Mouse (Mus musculus): ENCODE data around the gene C77080. TPM values are rescaled to one million over a fixed set of nuclear protein-coding genes. Genes with fewer than 3 reads are reported as not detected.

C77080 gene
- polyA plus RNA-seq, 1 experiment from 2014 or later, result 0.85 TPM

DNA sequence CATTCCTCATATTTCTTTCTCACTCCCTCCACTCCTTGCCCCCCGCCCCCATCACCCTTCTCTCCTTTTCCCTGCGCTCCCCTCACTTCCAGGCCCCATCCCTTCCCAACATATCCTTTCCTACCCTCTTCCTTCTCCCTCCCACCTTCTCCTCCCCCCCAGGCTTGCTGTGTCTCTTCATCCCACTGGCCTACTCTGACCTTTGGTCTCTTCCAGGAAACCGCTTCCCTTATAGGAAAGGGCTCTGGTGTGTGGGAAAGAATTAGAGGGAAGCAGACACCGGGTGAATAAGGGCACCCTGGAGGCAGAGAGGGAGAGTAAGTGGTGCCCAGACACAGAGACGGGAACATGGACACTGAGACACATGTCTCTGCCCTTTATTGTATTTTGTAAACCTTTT, 69.5 kb downstream of the C77080 start:
- H3K4me3 ChIP-seq (ENCODE audit: low read depth, low read length), result peak overlapping the region; percentile 92
- no peak overlapping the region for H3K27ac ChIP-seq (ENCODE audit: low read length)
- H3K4me2 ChIP-seq (ENCODE audit: low read depth, low read length), result peak overlapping the region; percentile 77
- H3K36me3 ChIP-seq (ENCODE audit: control insufficient read depth, insufficient read depth), result peaks cover 7% of the 10 kb centered on the region
- H3K9me3 ChIP-seq (replicated peaks; ENCODE audit: control insufficient read depth, low read length), result no peaks in the 10 kb centered on the region
- no peaks in the 10 kb centered on the region for H3K27me3 ChIP-seq (ENCODE audit: control insufficient read depth, insufficient read depth, low read depth, low read length)
- ATAC-seq (ENCODE audit: low read depth), result no peak
- peaks cover 33% of the 10 kb centered on the region for H3K4me1 ChIP-seq (ENCODE audit: control insufficient read depth, low read depth, low read length)
- no peak overlapping the region; the same call in 1 of the 2 replicates for H3K9ac ChIP-seq (ENCODE audit: low read depth, low read length)
- 73% methylated on average over 5 of the region's 5 CpGs for WGBS (ENCODE audit: insufficient replicate concordance)

- Histone ChIP-seq H3K27ac (ENCODE audit: low read length) (peak overlapping the region; percentile 95), H3K4me2 (ENCODE audit: low read depth, low read length) (peak overlapping the region; percentile 77), H3K9ac (ENCODE audit: low read depth, low read length) (peak overlapping the region; percentile 94), H3K4me1 (ENCODE audit: control insufficient read depth, low read depth, low read length) (peaks cover 33% of the 10 kb centered on the region), H3K4me3 (ENCODE audit: low read depth, low read length) (peak overlapping the region; percentile 92), H3K36me3 (ENCODE audit: control insufficient read depth, insufficient read depth) (peaks cover 4% of the 10 kb centered on the region), H3K9me3 (replicated peaks; ENCODE audit: control insufficient read depth, low read length) (no peaks in the 10 kb centered on the region), H3K27me3 (ENCODE audit: control insufficient read depth, insufficient read depth, low read depth, low read length) (no peaks in the 10 kb centered on the region)
- WGBS (ENCODE audit: insufficient replicate concordance), result 2% methylated on average over 12 of the region's 12 CpGs
- ATAC-seq (ENCODE audit: low read depth), result no peak
These were observed 70.7 kb downstream of the C77080 start for GRCm38 (mm10) chr4:129190538-129190937.

DNA sequence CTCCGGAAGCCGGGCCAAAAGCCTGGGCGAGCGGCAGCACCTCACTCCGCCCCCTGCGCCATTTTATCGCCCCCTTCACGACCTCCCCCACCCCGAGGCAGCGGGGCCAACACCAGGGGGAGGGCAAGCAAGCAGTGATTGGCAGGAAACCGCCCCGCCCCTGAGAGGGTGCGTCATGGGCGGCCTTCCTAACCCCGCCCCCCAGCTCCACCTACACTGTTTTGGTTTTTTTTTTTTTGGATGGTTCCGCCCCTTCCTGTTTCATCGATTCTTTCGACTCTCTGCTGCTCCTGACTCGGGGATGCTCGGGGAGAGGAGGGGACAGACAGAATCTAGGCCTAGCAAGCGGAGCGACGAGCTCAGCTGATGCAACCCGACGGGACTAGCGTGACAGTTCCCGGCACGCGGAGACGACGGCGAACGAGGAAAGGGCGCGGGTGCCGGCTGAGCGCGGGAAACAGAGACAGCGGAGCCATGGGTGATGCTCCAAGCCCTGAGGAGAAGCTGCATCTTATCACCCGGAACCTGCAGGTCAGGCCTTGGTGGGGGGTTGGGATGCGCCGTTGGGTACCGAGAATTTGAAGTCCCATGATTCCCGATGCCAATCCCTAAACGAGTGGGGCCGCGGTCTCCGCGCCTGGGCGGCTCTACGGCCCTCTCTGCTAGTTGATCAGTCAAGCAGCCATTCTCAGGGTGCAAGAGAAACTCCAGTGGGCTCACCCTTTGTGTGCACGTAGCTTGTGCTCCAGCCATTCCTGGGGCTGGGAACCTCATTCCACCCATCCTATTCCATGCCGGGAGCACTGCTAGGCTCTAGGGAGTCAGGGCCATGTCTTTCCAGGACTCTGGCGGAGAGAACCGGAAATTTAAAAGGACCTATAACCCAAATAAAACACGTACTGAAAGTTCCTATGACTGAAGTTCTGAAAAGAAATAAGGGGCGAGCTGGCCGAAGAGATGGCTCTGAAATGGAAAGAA, 71.4 kb downstream of the C77080 start, which contains the start of the genes S100pbp and Yars:
S100pbp (minus strand) TSS at position 186 of the 978 bp plus-strand sequence.
Yars (plus strand) TSS at position 219 of the 978 bp plus-strand sequence.
- WGBS (ENCODE audit: insufficient replicate concordance), result under 1% methylated on average over 55 of the region's 58 CpGs

DNA sequence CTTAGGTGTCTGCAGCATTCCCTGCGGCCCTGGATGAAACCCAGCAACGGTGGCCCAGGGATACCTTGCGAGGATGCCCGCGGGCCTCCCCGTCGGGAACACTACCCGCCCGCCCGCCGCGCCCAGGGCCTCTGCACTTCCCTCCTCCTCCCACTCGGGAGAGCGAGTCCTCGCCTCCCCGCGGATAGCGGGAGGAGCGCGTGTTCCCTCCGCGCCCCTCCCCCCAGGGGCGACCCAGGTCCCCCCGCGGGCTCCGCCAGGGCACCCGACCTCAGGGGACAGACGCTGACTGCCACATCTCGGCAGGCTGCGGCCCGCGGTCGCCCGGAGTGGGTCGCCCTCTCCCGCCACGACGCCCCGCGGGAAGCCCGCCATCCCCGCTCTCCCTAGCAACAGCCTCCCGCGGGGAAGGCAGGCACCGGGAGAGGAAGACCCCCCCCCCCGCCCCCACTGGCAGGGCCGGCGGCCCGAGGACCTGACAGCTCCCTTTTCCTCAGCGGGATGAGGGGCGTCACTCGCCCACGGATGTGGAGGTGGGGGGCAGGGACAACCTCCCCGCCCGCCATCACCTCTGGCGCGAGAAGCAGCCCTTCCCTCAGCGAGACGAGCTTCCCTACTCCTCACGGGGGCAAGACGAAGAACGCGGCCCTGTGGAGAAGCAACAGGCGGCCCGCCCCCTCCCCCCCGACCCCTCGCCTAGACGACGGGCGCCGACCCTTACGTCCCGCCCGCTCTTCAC, 72.2 kb downstream of the C77080 start:
- Histone ChIP-seq H3K27me3 (ENCODE audit: control insufficient read depth, insufficient read depth, low read depth, low read length) (no peaks in the 10 kb centered on the region), H3K9ac (ENCODE audit: low read depth, low read length) (peak overlapping the region; percentile 86), H3K9me3 (replicated peaks; ENCODE audit: control insufficient read depth, low read length) (no peaks in the 10 kb centered on the region), H3K4me3 (ENCODE audit: low read depth, low read length) (peak overlapping the region; percentile 92), H3K27ac (ENCODE audit: low read length) (peak overlapping the region; percentile 88), H3K4me2 (ENCODE audit: low read depth, low read length) (peak overlapping the region; percentile 90), H3K4me1 (ENCODE audit: control insufficient read depth, low read depth, low read length) (peaks cover 30% of the 10 kb centered on the region), H3K36me3 (ENCODE audit: control insufficient read depth, insufficient read depth) (peaks cover 3% of the 10 kb centered on the region)
- ATAC-seq (ENCODE audit: low read depth), result peak; percentile 32
- under 1% methylated on average over 56 of the region's 74 CpGs for WGBS (ENCODE audit: insufficient replicate concordance)

More for the DNA sequence above, 71.4 kb downstream of the C77080 start, which contains the start of the genes S100pbp and Yars:
- H3K27me3 ChIP-seq (ENCODE audit: control insufficient read depth, insufficient read depth, low read depth, low read length), result no peaks in the 10 kb centered on the region
- peak within 1 kb of the TSS; percentile 95 for H3K27ac ChIP-seq (ENCODE audit: low read length)
- H3K4me2 ChIP-seq (ENCODE audit: low read depth, low read length), result peak within 1 kb of the TSS; percentile 90
- H3K36me3 ChIP-seq (ENCODE audit: control insufficient read depth, insufficient read depth), result peaks cover 4% of the 10 kb centered on the region
- no peaks in the 10 kb centered on the region for H3K9me3 ChIP-seq (replicated peaks; ENCODE audit: control insufficient read depth, low read length)
- H3K9ac ChIP-seq (ENCODE audit: low read depth, low read length), result peak within 1 kb of the TSS; percentile 94
- H3K4me3 ChIP-seq (ENCODE audit: low read depth, low read length), result peak within 1 kb of the TSS; percentile 92
- peaks cover 33% of the 10 kb centered on the region for H3K4me1 ChIP-seq (ENCODE audit: control insufficient read depth, low read depth, low read length)
- ATAC-seq (ENCODE audit: low read depth), result peak; percentile 88

DNA sequence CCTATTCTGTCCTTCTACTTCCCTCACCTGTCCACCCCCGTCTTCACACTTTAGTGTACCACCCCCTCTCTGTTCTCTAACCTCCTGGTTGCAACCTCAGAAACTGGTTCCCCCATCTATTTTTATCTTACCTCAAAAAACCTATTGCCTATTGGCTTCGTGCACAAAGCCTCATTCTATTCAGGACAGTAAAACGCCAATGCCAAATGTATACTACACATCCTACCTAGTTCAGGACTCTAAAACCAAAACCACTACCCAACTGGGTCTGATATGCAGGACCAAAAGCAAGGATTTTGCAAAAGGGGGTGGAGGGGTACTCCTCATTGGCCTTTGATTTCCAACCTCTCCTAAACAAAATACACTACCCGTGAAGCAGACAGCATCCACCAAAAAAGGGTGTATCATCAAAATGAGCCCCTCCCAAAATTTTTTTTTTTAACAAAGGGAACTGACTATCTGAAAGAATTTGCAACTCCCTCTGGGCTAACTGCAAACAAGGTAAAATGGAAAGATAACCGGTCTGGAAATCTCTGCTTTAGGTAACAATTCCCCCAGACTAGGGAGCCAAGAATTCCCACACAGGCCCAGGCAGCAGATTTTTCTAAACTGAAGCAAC, 73.1 kb downstream of the C77080 start:
- Histone ChIP-seq H3K9me3 (replicated peaks; ENCODE audit: control insufficient read depth, low read length) (no peaks in the 10 kb centered on the region), H3K27ac (ENCODE audit: low read length) (peak overlapping the region; percentile 88; the same call in 1 of the 2 replicates), H3K4me2 (ENCODE audit: low read depth, low read length) (peak overlapping the region; percentile 90), H3K36me3 (ENCODE audit: control insufficient read depth, insufficient read depth) (no peaks in the 10 kb centered on the region), H3K27me3 (ENCODE audit: control insufficient read depth, insufficient read depth, low read depth, low read length) (no peaks in the 10 kb centered on the region), H3K4me1 (ENCODE audit: control insufficient read depth, low read depth, low read length) (peaks cover 26% of the 10 kb centered on the region), H3K9ac (ENCODE audit: low read depth, low read length) (peak overlapping the region; percentile 86), H3K4me3 (ENCODE audit: low read depth, low read length) (peak overlapping the region; percentile 92)
- 32% methylated on average over 5 of the region's 5 CpGs for WGBS (ENCODE audit: insufficient replicate concordance)
- no peak for ATAC-seq (ENCODE audit: low read depth)

DNA sequence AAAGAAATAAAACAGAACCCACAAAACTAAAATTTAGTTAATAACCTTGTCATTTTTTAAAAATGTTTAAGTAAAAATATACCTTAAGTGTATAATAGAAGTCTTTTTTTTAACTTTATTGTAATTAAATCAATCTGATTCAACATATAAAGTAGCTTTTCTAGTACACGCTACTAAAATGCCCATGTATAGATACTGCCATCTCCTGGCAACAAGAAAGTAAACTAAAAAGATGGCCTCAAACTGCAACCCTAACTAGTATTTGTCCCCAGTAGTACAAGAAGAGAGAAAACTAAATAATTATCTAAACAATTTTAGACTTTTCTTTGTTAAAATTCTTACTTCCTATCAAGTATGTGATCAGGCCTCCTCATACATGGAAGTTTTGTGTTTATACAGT, 81.6 kb downstream of the C77080 start:
- ATAC-seq (ENCODE audit: low read depth), result no peak
- peaks cover 2% of the 10 kb centered on the region; the same call in 1 of the 2 replicates for H3K4me1 ChIP-seq (ENCODE audit: control insufficient read depth, low read depth, low read length)
- no peaks in the 10 kb centered on the region for H3K9me3 ChIP-seq (replicated peaks; ENCODE audit: control insufficient read depth, low read length)
- no peaks in the 10 kb centered on the region for H3K27me3 ChIP-seq (ENCODE audit: control insufficient read depth, insufficient read depth, low read depth, low read length)
- H3K4me2 ChIP-seq (ENCODE audit: low read depth, low read length), result no peak overlapping the region
- H3K9ac ChIP-seq (ENCODE audit: low read depth, low read length), result no peak overlapping the region
- 59% methylated on average over 1 of the region's 1 CpGs for WGBS (ENCODE audit: insufficient replicate concordance)
- no peak overlapping the region for H3K27ac ChIP-seq (ENCODE audit: low read length)
- H3K4me3 ChIP-seq (ENCODE audit: low read depth, low read length), result no peak overlapping the region
- peaks cover 13% of the 10 kb centered on the region for H3K36me3 ChIP-seq (ENCODE audit: control insufficient read depth, insufficient read depth)

GRCm38 (mm10) chr4:129172529-129172928, 88.7 kb downstream of the C77080 start:
- Histone ChIP-seq H3K9me3 (replicated peaks; ENCODE audit: control insufficient read depth, low read length) (peaks cover 2% of the 10 kb centered on the region; the same call in 1 of the 2 replicates), H3K4me2 (ENCODE audit: low read depth, low read length) (no peak overlapping the region), H3K4me1 (ENCODE audit: control insufficient read depth, low read depth, low read length) (no peaks in the 10 kb centered on the region), H3K36me3 (ENCODE audit: control insufficient read depth, insufficient read depth) (peaks cover 14% of the 10 kb centered on the region), H3K27ac (ENCODE audit: low read length) (no peak overlapping the region), H3K4me3 (ENCODE audit: low read depth, low read length) (no peak overlapping the region), H3K9ac (ENCODE audit: low read depth, low read length) (no peak overlapping the region), H3K27me3 (ENCODE audit: control insufficient read depth, insufficient read depth, low read depth, low read length) (no peaks in the 10 kb centered on the region)
- ATAC-seq (ENCODE audit: low read depth), result no peak
- 71% methylated on average over 1 of the region's 1 CpGs for WGBS (ENCODE audit: insufficient replicate concordance)

Measured in liver, embryonic 16.5 days (tissue).